Mouse (Mus musculus): ENCODE measurements around the gene Trip6. TPM values are rescaled to one million over a fixed set of nuclear protein-coding genes. Genes with fewer than 3 reads are reported as not detected.

Trip6 gene
- total and polyA plus RNA-seq, 2 experiments from 2014 or later, result 10.9 to 17.5 TPM

GRCm38 (mm10) chr5:137277360-137278342, 36.6 kb downstream of the Trip6 start:
- H3K9ac ChIP-seq (replicated peaks; ENCODE audit: low read length, poor library complexity, severe bottlenecking), result no peak overlapping the region
- H3K27me3 ChIP-seq (ENCODE audit: insufficient read depth, low read length), result no peaks in the 10 kb centered on the region
- peak; percentile 73 for TF ChIP-seq CTCF (IDR thresholded peaks at IDR 0.05)
- no peaks in the 10 kb centered on the region for H3K36me3 ChIP-seq (ENCODE audit: insufficient read depth, low read length)
- 50% methylated on average over 18 of the region's 18 CpGs for WGBS
- H3K4me1 ChIP-seq (ENCODE audit: insufficient read depth, low read length), result no peaks in the 10 kb centered on the region
- H3K4me3 ChIP-seq (ENCODE audit: low read depth, low read length), result no peak overlapping the region
- no peak overlapping the region for H3K4me2 ChIP-seq (ENCODE audit: low read depth, low read length, poor library complexity, severe bottlenecking)
- H3K9me3 ChIP-seq (ENCODE audit: low read length), result no peaks in the 10 kb centered on the region
- DNase-seq (ENCODE audit: low spot score) (peak; percentile 65), ATAC-seq (ENCODE audit: low FRiP score) (0 out of 2 replicates have a peak, but pooled peaks have one; percentile 38)
- no peak overlapping the region for H3K27ac ChIP-seq (ENCODE audit: low read depth, low read length)

GRCm38 (mm10) chr5:137268131-137268910, 45.9 kb downstream of the Trip6 start:
- ATAC-seq (ENCODE audit: low FRiP score) (no peak), DNase-seq (ENCODE audit: low spot score) (no peak)
- Histone ChIP-seq H3K4me1 (ENCODE audit: insufficient read depth, low read length) (no peaks in the 10 kb centered on the region), H3K27ac (ENCODE audit: low read depth, low read length) (no peak overlapping the region), H3K4me3 (ENCODE audit: low read depth, low read length) (no peak overlapping the region), H3K9me3 (ENCODE audit: low read length) (no peaks in the 10 kb centered on the region), H3K27me3 (ENCODE audit: insufficient read depth, low read length) (no peaks in the 10 kb centered on the region), H3K4me2 (ENCODE audit: low read depth, low read length, poor library complexity, severe bottlenecking) (no peak overlapping the region), H3K36me3 (ENCODE audit: insufficient read depth, low read length) (no peaks in the 10 kb centered on the region), H3K9ac (replicated peaks; ENCODE audit: low read length, poor library complexity, severe bottlenecking) (no peak overlapping the region)
- WGBS, result 28% methylated on average over 16 of the region's 18 CpGs
- no peak for TF ChIP-seq CTCF (IDR thresholded peaks at IDR 0.05)

DNA sequence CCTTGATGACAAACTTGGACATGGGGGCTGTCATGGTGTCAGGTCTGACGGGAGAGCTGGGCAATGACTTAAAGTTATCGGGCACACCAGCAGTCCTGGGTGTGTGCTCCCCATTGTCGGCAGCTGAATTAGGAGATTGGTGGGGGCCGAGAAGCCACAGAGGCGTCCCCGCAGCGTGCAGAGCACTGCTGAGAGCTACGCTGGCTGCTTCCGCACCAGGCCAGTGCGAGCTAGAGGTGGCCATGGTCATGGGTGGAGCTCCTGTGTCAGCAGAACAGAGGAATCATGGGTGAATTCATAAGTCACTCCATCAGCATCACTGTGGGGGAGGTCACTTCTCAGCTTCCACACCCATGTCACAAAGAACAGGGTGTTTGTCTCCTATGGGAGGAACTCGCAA, 49.4 kb downstream of the Trip6 start:
- WGBS, result 90% methylated on average over 11 of the region's 11 CpGs
- TF ChIP-seq CTCF (IDR thresholded peaks at IDR 0.05), result no peak

GRCm38 (mm10) chr5:137263897-137264720, 50.1 kb downstream of the Trip6 start:
- DNase-seq (ENCODE audit: low spot score) (no peak), ATAC-seq (ENCODE audit: low FRiP score) (no peak)
- no peaks in the 10 kb centered on the region for H3K4me1 ChIP-seq (ENCODE audit: insufficient read depth, low read length)
- H3K9ac ChIP-seq (replicated peaks; ENCODE audit: low read length, poor library complexity, severe bottlenecking), result no peak overlapping the region
- H3K9me3 ChIP-seq (ENCODE audit: low read length), result no peaks in the 10 kb centered on the region
- H3K27me3 ChIP-seq (ENCODE audit: insufficient read depth, low read length), result no peaks in the 10 kb centered on the region
- H3K27ac ChIP-seq (ENCODE audit: low read depth, low read length), result no peak overlapping the region
- no peak overlapping the region for H3K4me2 ChIP-seq (ENCODE audit: low read depth, low read length, poor library complexity, severe bottlenecking)
- TF ChIP-seq CTCF (IDR thresholded peaks at IDR 0.05), result no peak
- H3K36me3 ChIP-seq (ENCODE audit: insufficient read depth, low read length), result no peaks in the 10 kb centered on the region
- 90% methylated on average over 14 of the region's 14 CpGs for WGBS
- H3K4me3 ChIP-seq (ENCODE audit: low read depth, low read length), result no peak overlapping the region

More for the DNA sequence above, 49.4 kb downstream of the Trip6 start:
- Histone ChIP-seq H3K27me3 (ENCODE audit: insufficient read depth, low read length) (no peaks in the 10 kb centered on the region), H3K4me1 (ENCODE audit: insufficient read depth, low read length) (no peaks in the 10 kb centered on the region), H3K9me3 (ENCODE audit: low read length) (no peaks in the 10 kb centered on the region), H3K9ac (replicated peaks; ENCODE audit: low read length, poor library complexity, severe bottlenecking) (no peak overlapping the region), H3K4me2 (ENCODE audit: low read depth, low read length, poor library complexity, severe bottlenecking) (no peak overlapping the region), H3K27ac (ENCODE audit: low read depth, low read length) (no peak overlapping the region), H3K4me3 (ENCODE audit: low read depth, low read length) (no peak overlapping the region), H3K36me3 (ENCODE audit: insufficient read depth, low read length) (no peaks in the 10 kb centered on the region)
- no peak for ATAC-seq (ENCODE audit: low FRiP score)
- no peak for DNase-seq (ENCODE audit: low spot score)

Small RNA genes within 50 kb of the gene (microRNA-seq; reads per million reads assigned to microRNA genes)
- gene Mir7036 (ENCODE audit: borderline number of aligned reads), result 1.0 reads per million
- gene Mir8116 (ENCODE audit: borderline number of aligned reads), result not detected

Other genes with a start within 250 kb of the Trip6 start
- 3.3 and 3.7 TPM in 2 replicates for gene Serpine1, start 242.1 kb downstream of the Trip6 start, total RNA-seq (2014; rRNA removed)
- gene Serpine1, start 242.1 kb downstream of the Trip6 start, polyA plus RNA-seq (2015; fragmentation: Nextera tagmentation; extraction: Ambion mirVana), result 0.06 and 0.30 TPM in 2 replicates
- gene Trim56, start 198.2 kb downstream of the Trip6 start, total RNA-seq (2014; rRNA removed), result 3.7 and 5.4 TPM in 2 replicates
- 1.2 and 1.4 TPM in 2 replicates for gene Trim56, start 198.2 kb downstream of the Trip6 start, polyA plus RNA-seq (2015; fragmentation: Nextera tagmentation; extraction: Ambion mirVana)
- not detected in 2 replicates for gene Muc3, start 165.1 kb downstream of the Trip6 start, total RNA-seq (2014; rRNA removed)
- gene Muc3, start 165.1 kb downstream of the Trip6 start, polyA plus RNA-seq (2015; fragmentation: Nextera tagmentation; extraction: Ambion mirVana), result not detected in 2 replicates
- 0.90 TPM in 1 of 2 replicates, not detected in the other for gene Muc3a, start 102.0 kb downstream of the Trip6 start, total RNA-seq (2014; rRNA removed)
- gene Muc3a, start 102.0 kb downstream of the Trip6 start, polyA plus RNA-seq (2015; fragmentation: Nextera tagmentation; extraction: Ambion mirVana), result 0.45 and 0.68 TPM in 2 replicates
- 168 and 174 TPM in 2 replicates for gene Ache, start 26.9 kb downstream of the Trip6 start, total RNA-seq (2014; rRNA removed)
- gene Ache, start 26.9 kb downstream of the Trip6 start, polyA plus RNA-seq (2015; fragmentation: Nextera tagmentation; extraction: Ambion mirVana), result 132 and 148 TPM in 2 replicates
- 24.5 and 29.3 TPM in 2 replicates for gene Ufsp1, start 19.8 kb downstream of the Trip6 start, total RNA-seq (2014; rRNA removed)
- gene Ufsp1, start 19.8 kb downstream of the Trip6 start, polyA plus RNA-seq (2015; fragmentation: Nextera tagmentation; extraction: Ambion mirVana), result 35.0 and 41.2 TPM in 2 replicates
- 112 and 114 TPM in 2 replicates for gene Srrt, start 6.7 kb downstream of the Trip6 start, total RNA-seq (2014; rRNA removed)
- gene Srrt, start 6.7 kb downstream of the Trip6 start, polyA plus RNA-seq (2015; fragmentation: Nextera tagmentation; extraction: Ambion mirVana), result 53.4 and 56.4 TPM in 2 replicates
- gene Slc12a9, start 19.2 kb upstream of the Trip6 start, total RNA-seq (2014; rRNA removed), result 28.9 and 30.4 TPM in 2 replicates
- 27.0 and 27.8 TPM in 2 replicates for gene Slc12a9, start 19.2 kb upstream of the Trip6 start, polyA plus RNA-seq (2015; fragmentation: Nextera tagmentation; extraction: Ambion mirVana)
- 14.0 and 16.0 TPM in 2 replicates for gene Ephb4, start 35.7 kb upstream of the Trip6 start, total RNA-seq (2014; rRNA removed)
- gene Ephb4, start 35.7 kb upstream of the Trip6 start, polyA plus RNA-seq (2015; fragmentation: Nextera tagmentation; extraction: Ambion mirVana), result 4.7 and 4.9 TPM in 2 replicates
- 0.85 and 0.99 TPM in 2 replicates for gene Zan, start 162.7 kb upstream of the Trip6 start, total RNA-seq (2014; rRNA removed)
- gene Zan, start 162.7 kb upstream of the Trip6 start, polyA plus RNA-seq (2015; fragmentation: Nextera tagmentation; extraction: Ambion mirVana), result 0.31 and 0.49 TPM in 2 replicates
- 73.2 and 95.3 TPM in 2 replicates for gene Pop7, start 188.1 kb upstream of the Trip6 start, total RNA-seq (2014; rRNA removed)
- 91.5 and 95.6 TPM in 2 replicates for gene Pop7, start 188.1 kb upstream of the Trip6 start, polyA plus RNA-seq (2015; fragmentation: Nextera tagmentation; extraction: Ambion mirVana)
- 23.6 and 30.8 TPM in 2 replicates for gene Gigyf1, start 204.1 kb upstream of the Trip6 start, total RNA-seq (2014; rRNA removed)
- 16.3 and 17.8 TPM in 2 replicates for gene Gigyf1, start 204.1 kb upstream of the Trip6 start, polyA plus RNA-seq (2015; fragmentation: Nextera tagmentation; extraction: Ambion mirVana)
- not detected in 2 replicates for gene Epo, start 218.8 kb upstream of the Trip6 start, total RNA-seq (2014; rRNA removed)
- not detected in 2 replicates for gene Epo, start 218.8 kb upstream of the Trip6 start, polyA plus RNA-seq (2015; fragmentation: Nextera tagmentation; extraction: Ambion mirVana)
- gene Gnb2, start 219.1 kb upstream of the Trip6 start, total RNA-seq (2014; rRNA removed), result 1,154 and 1,456 TPM in 2 replicates
- 590 and 632 TPM in 2 replicates for gene Gnb2, start 219.1 kb upstream of the Trip6 start, polyA plus RNA-seq (2015; fragmentation: Nextera tagmentation; extraction: Ambion mirVana)
- gene Actl6b, start 239.1 kb upstream of the Trip6 start, total RNA-seq (2014; rRNA removed), result 248 and 270 TPM in 2 replicates
- 264 and 287 TPM in 2 replicates for gene Actl6b, start 239.1 kb upstream of the Trip6 start, polyA plus RNA-seq (2015; fragmentation: Nextera tagmentation; extraction: Ambion mirVana)

All from midbrain, postnatal 0 days (tissue).